In the genomic region with DNA sequence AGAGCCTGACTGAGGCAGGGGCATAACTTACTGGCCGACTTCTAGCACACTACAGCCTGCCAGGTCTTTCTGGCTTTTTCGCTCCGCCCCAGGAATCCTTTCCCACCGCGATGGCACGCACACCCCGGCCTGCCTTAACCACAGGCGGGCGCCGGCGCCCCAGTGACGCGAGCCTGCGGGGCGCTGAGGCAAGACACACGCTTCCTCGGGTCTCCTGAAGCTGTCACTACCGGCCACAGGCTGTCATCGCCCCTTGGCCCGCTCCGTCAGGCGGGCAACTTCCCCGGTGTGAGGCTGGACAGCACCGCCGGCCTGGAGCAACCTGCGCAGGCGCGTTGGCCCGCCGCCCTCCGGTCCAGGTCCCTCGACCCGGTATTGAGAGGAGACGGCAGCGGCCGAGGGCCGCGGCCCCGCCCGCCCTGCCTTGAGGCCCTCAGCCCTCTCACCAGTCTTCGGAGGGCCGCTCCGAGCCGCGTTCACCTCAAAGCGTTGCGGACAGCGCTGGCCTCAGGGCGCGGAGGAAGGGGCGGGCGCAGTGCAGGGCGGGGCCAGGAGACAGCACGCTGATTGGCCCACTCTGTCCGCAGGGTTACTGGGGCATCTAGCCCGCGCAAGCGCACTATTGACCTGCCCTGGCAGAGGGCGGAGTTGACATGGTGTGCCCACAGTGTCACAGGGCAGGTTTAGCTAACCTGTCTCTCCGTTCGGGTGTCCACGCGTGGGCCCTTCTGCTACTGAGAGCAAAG, we compare ENCODE assay signal across 8 mouse cellular contexts. TPM values are rescaled to one million over a fixed set of nuclear protein-coding genes. Genes with fewer than 3 reads are reported as not detected.
DNase-seq lines count a peak whose midpoint lies in the region; ATAC-seq lines count a peak whose summit lies in the region.

No protein-coding gene starts in this region.

- H3K36me3 ChIP-seq in hindbrain, embryonic 15.5 days = peaks cover 24% of the 10 kb centered on the region

- H3K9me3 ChIP-seq in hindbrain, embryonic 15.5 days = no peaks in the 10 kb centered on the region

- peaks cover 36% of the 10 kb centered on the region for H3K4me1 ChIP-seq in hindbrain, embryonic 15.5 days (replicated peaks)

- WGBS in hindbrain, embryonic 15.5 days = under 1% methylated on average over 57 of the region's 63 CpGs

- peak; percentile 98 for ATAC-seq in hindbrain, embryonic 15.5 days (ENCODE audit: low FRiP score, low read depth)

- H3K27me3 ChIP-seq in hindbrain, embryonic 15.5 days = no peaks in the 10 kb centered on the region

- peak overlapping the region; percentile 92 for H3K9ac ChIP-seq in hindbrain, embryonic 15.5 days

- peak overlapping the region; percentile 81 for H3K4me3 ChIP-seq in hindbrain, embryonic 15.5 days

- H3K27ac ChIP-seq in hindbrain, embryonic 15.5 days (replicated peaks) = peak overlapping the region; percentile 97

- DNase-seq in WW6 (ENCODE audit: low read depth, low spot score) = peak; percentile 89
- peak; percentile 98 to 99 for DNase-seq in cerebellum, postnatal 36 days
- peak; percentile 96 to 97 for DNase-seq in frontal cortex, postnatal 36 days (ENCODE audit: low spot score in 2 of 2)
- peak; percentile 93 for DNase-seq in left cerebral cortex, adult 11 months (ENCODE audit: low spot score)
- DNase-seq in lung, postnatal 36 days = peak; percentile 99
- peak; percentile 99 for DNase-seq in retina, embryonic 14.5 days (ENCODE audit: low spot score)
- DNase-seq in thymus, postnatal 36 days = peak; percentile 96 to 97

- H3K4me2 ChIP-seq in hindbrain, embryonic 15.5 days = peak overlapping the region; percentile 77

RNA-seq across cellular contexts. Expression of a gene that starts 7.1 kb away (rescaled TPM):
- 37.5 and 39.4 TPM in 2 replicates for polyA plus RNA-seq in hindbrain, embryonic 15.5 days (2015; fragmentation: Nextera tagmentation; extraction: Ambion mirVana)

RNA-seq across cellular contexts. Expression of a gene that starts 7.5 kb away (rescaled TPM):
- polyA plus RNA-seq in hindbrain, embryonic 15.5 days (2015; fragmentation: Nextera tagmentation; extraction: Ambion mirVana) = 48.4 and 51.9 TPM in 2 replicates

RNA-seq across cellular contexts. Expression of a gene that starts 16.1 kb away (rescaled TPM):
- polyA plus RNA-seq in hindbrain, embryonic 15.5 days (2015; fragmentation: Nextera tagmentation; extraction: Ambion mirVana) = 30.2 and 30.8 TPM in 2 replicates

RNA-seq across cellular contexts. Expression of a gene that starts 48.4 kb away (rescaled TPM):
- polyA plus RNA-seq in hindbrain, embryonic 15.5 days (2015; fragmentation: Nextera tagmentation; extraction: Ambion mirVana) = not detected in 2 replicates

RNA-seq across cellular contexts. Expression of a gene that starts 55.8 kb away (rescaled TPM):
- polyA plus RNA-seq in hindbrain, embryonic 15.5 days (2015; fragmentation: Nextera tagmentation; extraction: Ambion mirVana) = 0.39 TPM in 1 of 2 replicates, not detected in the other

Comparison
In these comparisons a context has a peak if more than half of its experiments do, and no peak if none do; other contexts are left out.
1. Peak in every context shown above with its lines: DNase-seq, ATAC-seq, H3K4me3 ChIP-seq and H3K27ac ChIP-seq.